Mouse (Mus musculus): ENCODE measurements around the gene Mrps10.
A peak's percentile ranks its signal among the peaks of the same experiment; 100 is the strongest.

DNA sequence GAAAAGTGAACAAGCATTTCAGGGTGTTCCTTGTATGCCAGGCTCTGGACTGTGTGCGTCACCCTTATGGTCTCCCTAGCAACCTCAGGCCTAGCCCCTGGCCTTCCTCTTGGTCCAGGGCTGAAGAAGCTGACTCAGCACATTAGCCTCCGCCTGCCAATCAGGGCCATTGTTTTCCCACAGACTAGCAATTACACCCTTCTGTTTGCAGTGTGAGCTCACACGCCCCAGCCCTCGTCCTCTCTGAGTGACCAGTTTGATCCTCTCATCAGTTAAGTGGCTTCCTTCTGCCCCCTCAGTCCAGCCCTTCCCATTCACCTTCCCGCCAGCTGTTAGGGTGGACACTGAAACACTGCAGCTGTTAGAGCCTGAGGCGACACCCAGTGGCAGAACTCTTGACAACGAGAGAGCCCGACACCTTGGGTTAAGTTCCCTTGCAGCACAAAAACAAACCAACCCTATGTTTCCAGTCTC, 60.2 kb downstream of the Mrps10 start:
- peak; percentile 60 for TF ChIP-seq CTCF (IDR thresholded peaks at IDR 0.05; ENCODE audit: low read depth, low read length)
- TF ChIP-seq EP300 (IDR thresholded peaks at IDR 0.05; ENCODE audit: insufficient read depth, low read depth, low read length), result 0 out of 2 replicates have a peak, but pooled peaks have one; percentile 9
- no peak for TF ChIP-seq POLR2A (IDR thresholded peaks at IDR 0.05; ENCODE audit: insufficient read depth, low read length)

All from ES-Bruce4 (cell line).